Mouse (Mus musculus): ENCODE measurements around the gene Apoc1.

Gene Apoc1

DNA sequence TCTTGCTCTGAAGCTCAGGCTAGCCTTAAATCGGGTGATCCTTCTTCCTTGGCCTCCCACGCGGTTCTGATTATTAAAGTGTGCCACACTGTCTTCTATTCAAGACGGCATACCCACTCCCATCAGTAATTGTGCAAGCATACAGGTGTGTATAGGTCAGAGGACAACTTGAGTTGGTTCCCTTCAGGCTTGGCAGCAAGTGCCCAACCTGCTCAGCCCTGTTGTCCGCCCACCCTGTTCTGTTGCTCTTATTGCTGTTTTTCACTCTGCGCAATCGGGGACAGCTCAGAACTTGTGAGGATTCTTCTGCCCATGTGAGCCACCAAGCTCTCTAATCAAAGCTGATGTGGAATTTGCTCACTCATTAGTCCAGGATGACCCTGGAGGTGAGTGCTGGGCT lies 12.8 kb upstream of the Apoc1 start:
- DNase-seq (ENCODE audit: low read depth, low spot score), result no peak

DNA sequence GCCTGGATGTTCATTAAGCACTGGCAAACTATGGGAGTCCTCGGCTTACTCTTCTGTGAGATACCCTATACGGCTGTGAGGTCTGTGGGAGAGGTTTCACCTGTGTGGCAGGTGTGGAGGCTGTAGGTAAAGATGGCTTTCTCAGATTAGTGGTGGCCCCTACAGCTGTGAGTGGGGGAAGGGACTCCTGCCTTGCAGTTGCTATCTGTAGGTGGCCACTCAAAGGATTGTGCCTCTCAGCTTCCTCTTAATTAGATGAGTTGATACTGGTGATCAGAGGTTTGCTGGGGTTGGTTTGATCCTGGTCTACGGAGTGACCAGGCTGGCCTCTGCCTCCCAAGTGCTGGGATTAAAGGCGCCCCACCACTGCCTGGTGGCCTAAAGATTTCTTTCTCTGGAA lies 12.0 kb upstream of the Apoc1 start:
- DNase-seq (ENCODE audit: low read depth, low spot score), result no peak

DNA sequence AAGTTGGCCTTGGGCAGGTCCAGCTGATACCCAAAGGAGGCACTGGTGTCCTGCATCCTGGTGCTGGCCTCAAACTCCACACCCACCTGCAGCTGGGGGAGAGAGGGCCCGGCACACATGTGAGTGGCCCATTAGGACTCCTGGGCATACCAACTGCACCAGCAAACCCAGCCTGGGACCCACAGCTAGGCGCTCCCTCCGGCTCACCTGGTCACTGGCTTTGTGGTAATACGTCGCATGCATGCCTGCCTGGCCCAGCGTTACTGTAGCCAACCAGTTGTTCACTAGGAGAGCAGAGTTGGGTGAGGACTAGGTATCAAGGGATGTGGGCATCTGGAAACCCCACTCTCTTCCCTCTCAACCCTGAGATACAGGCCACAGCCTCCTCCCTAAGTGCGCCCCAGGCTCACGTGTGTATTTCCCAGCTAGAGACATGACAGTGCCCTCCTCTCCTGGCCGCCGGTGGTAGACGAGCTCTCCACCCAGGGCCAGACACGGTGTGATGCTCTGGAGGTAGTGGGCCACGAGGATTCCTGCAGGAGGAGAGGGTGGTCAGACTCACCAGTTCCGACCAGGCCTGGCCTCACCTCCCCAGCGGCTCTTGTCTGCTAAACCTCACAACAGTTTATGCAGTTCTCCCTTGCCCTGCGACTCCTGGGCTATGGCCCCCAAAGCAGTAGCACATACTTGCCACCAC lies 10.5 kb upstream of the Apoc1 start:
- no peak for DNase-seq (ENCODE audit: low read depth, low spot score)

DNA sequence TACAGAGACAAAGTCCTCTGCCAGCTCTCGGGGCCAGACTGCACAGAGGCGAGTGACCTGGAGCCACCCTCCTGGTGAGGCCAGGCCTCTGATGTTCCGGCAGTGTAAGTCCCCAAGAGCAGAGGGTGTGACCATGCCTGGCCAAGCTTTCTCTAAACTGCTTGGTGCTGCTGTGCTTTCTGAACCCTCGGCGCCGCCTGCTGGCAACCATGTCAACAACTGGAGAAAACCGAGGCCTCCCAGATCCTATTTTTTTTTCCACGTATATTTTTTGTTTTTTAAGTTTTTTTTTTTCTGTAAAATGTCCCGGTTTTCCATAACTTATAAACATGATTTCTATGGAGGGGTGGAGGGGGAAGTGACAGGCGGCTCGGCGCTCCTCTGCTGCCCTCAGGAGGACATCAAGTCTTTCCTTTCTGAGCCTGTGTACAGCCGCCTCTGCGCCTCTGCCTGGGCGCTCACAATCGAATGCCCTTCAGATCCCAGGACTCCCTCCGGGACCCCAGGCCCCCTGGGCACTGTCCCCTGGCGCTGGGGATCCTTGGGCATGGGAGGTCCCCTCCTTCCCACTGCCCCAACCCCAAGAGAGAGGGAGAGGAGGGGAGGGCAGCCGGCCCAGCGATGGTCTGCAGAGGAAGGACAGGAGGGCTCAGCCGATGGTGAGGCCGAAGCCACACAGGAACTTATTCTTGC lies 8.8 kb upstream of the Apoc1 start:
- DNase-seq (ENCODE audit: low read depth, low spot score), result peak; percentile 90

DNA sequence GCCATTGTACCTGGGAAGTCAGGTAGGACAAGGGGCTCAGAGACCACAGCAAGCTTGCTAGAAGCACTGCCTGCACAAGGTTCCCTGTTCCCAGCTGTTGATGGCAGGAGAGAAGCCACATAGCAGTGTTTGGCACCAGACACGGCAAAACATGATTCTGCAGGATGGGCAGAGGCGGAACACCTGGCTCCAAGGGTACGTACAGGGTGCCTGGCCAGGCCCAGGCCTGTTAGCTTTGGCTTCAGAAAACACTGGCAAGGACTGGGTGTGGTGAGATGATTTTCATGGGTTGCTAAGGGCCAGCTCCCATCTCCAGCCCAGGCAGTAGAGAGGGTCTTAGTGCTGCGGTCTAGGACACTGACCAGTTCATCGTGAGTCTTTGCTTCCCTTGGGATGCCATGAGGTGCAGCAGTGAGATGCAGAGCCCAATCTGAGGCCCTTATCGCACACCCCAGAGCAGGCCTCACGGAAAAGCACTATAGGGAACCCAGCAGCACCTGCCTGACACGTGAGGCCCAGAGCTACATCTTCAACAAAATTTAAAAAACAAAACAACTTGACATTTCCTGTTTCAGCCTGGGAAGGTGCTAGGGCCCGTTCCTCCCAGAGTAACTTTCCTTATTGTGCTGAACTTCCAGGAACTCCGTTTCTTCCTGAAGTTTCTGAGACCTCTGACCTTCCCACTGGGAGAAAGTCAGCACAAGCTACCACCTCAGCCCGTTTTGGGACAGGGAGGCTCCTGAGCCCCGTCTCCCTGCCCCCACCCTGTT lies 8.0 kb upstream of the Apoc1 start:
- DNase-seq (ENCODE audit: low read depth, low spot score), result peak; percentile 84

DNA sequence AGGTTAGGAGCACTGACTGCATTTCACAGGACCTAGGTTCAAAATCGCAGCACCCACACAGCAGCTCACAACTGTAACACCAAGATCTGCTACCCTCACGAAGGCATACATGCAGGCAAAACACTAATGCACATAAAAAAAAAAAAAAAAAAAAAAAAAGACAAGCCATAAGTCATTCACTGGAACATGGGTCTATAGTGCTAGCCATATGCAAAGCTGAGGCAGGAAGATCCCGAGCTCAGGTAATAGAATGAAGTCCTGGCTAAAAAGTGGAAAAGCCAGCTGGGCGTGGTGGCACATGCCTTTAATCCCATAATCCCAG lies 7.3 kb upstream of the Apoc1 start:
- DNase-seq (ENCODE audit: low read depth, low spot score), result no peak

DNA sequence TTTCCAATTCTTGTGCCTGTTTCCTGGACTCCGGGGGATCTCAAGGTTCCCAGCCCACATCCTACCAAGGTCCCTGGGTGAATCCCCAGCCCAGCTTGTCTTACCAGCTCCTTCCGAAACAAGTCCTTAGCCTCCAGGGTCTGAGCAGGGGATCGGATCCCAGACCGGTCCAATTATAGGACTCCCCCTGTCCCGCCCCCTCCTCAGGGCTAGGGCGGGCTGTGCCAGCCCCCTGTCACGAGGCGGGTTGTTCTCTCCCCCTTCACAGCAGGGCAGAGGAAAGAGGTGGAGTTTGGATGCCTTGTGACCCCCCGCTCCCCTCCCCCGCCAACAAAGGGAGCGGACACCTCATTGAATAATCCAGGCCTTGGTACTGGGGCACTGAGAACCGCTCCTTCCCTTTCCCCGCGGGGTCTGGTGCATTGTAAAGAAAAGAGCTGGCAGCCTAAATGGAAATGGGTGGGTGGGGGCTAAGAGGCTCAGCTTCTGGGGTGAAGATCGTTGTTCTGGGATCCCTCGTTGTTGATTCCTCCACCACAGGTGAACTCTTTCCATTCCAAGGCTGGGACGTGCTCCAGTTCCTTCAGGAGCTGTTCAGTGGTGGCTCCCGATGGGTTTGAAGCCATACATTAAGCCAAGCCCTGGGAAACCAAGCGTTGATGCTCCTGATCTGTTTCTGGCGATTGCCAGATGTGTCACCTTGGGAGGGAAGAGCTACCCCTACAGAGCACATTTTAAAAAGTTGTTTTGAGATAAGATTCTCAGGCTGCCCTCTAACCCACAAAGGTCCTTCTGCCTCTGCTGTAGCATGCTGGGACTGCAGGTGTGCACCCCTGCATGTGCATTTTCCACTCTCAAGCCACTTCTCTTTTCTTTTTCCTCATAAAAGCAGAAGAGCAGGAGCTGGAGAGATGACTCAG lies 6.7 kb upstream of the Apoc1 start, which contains the start of gene Apoe:
Apoe (minus strand) TSS at position 282 of the 920 bp plus-strand sequence.
- peak; percentile 93 for DNase-seq (ENCODE audit: low read depth, low spot score)

DNA sequence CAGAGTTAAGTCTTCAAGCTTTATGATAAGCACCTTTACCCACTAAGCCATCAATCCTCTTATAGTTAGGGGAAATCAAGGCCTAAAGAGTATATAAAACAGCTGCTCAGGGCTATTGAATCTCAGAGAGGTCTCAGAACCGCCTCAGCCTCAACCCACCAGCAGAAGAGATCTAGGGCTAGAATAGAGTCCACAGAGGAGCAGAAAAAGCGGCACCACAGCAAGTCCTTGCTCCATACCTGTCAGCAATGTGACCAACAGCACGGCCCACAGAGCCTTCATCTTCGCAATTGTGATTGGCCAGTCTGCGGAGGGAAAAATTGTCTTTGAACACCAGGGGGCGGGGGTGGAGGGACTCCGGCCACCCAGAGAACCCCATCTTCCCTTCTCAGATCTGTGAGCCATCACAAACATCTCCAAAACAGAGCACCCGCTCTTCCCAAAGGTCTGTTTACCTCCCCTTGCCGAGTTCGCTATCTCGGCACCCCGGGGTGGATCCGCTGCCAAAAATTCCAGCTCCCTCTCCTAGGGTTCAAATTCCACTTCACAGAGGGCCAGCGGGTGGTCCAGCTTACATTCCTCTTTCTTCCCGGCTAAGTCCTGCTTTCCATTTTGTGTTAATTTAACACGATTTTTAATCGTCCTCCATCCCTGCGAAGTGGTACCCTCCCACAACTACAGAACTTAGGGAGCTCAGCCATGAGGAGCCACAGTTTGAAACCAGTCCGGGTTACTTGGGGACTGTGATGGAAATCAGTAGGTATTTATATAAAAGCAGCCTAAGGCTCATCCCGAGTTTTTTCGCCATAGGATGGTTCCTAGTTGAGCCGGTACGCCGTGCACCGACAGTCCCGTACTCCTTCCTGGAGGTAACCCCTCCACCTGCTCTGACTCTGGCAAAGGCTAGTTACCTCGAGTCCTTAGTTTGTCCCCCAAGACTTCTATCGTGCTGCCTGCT lies 5.8 kb upstream of the Apoc1 start:
- DNase-seq (ENCODE audit: low read depth, low spot score), result peak; percentile 81

DNA sequence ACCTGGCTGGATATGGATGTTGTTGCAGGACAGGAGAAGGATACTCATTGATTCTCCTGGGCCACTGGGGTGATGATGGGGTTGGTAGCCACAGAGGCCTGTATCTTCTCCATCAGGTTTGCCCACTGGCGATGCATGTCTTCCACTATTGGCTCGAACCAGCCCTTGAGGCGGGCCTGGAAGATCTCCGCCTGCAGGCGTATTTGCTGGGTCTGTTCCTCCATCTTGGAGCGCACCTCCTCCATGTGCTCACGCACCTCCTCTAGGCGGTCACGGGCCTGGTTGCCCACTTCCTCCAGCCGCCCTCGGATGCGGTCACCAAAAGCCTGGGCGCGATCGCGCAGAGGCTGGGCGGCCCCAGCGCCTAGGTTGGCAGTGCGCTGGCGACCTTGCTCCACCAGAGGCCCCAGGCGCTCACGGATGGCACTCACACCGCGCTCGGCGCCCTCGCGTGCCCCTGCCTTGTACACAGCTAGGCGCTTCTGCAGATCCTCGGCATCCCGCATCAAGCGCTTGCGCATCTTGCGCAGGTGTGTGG lies 3.9 kb upstream of the Apoc1 start:
- DNase-seq (ENCODE audit: low read depth, low spot score), result peak; percentile 80

DNA sequence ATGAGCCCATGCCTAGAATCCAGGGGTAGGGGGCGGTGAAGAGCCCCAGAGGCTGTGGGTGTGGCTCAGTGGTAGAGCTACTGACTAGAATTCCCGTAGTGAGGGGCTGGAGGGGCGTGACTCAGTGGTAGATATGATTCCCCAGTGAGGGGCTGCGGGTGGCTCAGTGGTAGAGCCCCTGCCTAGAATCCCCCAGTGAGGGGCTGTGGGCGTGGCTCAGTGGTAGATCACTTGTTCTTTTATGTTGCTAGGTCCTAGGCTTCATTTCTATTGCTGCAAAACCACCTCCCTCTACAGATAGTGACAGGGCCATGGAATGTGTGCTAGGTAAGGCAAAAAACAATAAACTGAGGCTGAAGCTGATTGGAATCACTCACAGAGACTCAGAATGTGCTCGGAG lies 3.4 kb upstream of the Apoc1 start:
- DNase-seq (ENCODE audit: low read depth, low spot score), result peak; percentile 67

DNA sequence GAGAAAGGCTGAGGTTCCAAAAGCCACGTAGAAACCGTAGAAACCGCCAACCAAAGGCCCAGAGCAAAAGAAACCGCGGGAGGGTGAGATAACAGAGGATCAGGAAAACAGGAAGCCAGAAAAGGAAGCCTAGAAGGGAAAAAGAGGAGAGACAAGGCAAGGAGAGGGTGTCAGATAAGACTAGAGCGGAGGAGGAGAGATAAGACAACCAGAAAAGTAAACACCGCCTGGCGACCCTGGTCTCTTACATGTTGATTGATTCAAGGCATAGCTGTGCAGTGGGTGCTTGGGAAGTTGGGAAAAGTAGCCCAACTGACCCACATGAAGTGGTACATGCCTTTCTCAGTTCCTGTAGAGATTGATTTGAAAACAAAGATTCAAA lies 2.7 kb upstream of the Apoc1 start:
- no peak for DNase-seq (ENCODE audit: low read depth, low spot score)

DNA sequence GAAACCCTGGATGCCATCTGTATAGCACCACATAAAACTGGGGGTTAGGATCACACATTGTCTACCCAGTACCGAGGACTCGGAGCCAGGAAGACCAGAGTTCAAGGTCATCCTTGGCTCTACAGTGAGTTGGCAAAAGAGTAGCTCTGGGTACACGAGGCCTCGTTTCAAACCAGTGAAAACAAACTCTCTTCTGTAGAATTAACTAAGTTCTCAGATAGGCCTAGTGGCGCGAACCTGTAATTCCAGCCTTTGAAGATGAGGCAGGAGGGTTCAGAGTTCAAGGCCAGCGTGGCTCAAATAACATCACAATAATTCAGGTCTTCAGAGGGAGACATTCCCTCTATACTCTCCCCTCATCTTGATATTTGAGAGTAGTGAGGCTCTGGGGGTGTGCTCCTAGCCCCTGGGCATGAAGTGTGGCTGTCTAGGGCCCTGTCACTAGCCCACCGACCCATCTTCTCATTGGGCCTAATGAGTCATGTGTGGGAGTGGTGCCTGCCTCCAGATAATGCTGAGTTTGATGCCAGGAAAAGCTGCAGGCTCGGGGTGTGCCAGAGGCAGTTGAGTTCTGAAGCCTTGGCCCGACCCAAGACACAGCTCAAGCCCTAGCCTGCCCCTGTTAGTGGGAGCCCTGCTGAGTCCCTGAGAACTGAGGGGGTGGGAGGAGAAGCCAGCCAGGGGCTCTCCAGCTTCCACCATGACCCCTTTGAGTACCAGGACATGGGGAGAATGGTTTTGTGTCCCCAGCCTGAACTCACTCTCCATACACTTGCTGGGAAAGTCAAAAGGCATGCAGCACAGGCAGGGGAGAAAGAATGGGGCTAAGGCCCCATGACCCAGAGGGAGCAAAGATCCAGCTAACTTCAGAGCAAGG lies 2.1 kb upstream of the Apoc1 start:
- no peak for DNase-seq (ENCODE audit: low read depth, low spot score)

DNA sequence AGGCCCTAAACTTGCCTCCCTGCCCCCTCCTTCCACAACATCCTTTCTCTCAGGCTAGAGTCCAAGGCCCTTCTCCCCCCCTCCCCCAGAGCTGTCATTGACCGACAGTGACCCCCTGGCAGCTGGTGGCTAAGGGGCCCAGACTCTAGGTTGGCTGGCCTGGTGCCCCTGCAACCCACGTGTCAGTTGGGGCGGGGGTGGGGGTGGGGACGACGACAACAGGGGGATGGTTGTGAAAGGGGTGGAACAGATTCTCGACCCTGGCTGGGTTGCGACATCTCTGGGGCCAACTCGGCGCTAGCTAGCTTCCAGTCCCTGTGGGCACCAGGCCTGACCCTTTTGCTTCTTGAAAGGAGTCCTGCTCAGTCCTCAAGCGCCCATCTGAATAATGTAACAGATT lies 961 bp upstream of the Apoc1 start:
- no peak for DNase-seq (ENCODE audit: low read depth, low spot score)

DNA sequence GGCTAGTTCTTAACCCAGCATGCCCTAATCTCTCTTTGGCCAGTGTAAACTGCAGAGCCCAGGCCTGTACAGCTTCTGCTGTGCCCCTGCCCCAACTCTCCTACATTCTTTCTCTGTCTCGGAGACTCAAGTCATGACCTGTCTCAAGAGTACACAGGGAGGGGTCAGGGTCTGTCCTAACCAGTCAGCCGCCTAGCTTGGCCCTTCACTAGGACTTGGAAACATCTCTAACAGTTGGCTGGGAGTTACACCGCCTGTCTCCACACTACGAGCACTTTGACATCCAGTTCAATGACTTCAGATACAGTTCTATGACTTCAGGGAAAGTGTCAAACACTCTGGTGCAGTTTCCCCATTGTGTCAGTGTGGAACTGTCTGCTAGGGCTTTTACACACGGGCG lies 1.0 kb downstream of the Apoc1 start:
- DNase-seq (ENCODE audit: low read depth, low spot score), result peak; percentile 71

DNA sequence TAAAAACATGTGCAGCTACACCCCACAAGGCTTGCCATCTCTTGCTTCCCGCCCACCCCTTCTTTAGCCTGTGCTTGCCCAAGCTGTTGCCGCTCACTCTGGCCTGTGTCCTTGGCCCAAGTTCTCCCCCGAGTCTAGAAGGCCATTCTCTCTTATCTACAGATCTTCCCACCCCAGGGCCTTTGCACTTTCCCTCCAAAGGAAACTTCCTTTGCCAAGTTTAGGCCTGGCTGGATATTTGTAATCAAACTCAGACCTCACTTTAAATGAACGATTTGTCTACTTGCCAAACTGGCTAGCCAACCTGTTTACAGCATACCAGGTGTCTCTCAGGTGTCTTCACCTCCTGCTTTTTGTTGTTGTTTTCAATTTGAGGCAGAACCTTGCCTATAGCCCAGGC lies 1.6 kb downstream of the Apoc1 start:
- no peak for DNase-seq (ENCODE audit: low read depth, low spot score)

DNA sequence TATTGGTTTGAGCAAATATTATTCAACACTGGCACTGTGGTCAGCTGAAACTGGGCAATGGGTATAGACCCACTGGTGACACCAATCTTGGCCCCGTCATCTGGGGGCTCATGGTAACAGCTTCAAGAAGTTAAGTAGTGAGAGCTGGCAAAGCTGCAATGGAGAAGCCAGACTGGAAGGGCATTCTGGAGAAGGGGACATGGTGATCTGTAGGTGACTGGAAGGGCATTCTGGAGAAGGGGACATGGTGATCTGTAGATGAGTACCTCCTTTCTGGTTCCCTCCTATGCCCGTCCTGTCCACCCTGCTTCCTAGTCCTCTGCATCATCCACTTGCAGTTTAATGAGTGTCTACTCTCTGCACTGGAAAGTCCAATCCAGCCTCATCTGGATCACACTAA lies 3.8 kb downstream of the Apoc1 start:
- DNase-seq (ENCODE audit: low read depth, low spot score), result no peak

DNA sequence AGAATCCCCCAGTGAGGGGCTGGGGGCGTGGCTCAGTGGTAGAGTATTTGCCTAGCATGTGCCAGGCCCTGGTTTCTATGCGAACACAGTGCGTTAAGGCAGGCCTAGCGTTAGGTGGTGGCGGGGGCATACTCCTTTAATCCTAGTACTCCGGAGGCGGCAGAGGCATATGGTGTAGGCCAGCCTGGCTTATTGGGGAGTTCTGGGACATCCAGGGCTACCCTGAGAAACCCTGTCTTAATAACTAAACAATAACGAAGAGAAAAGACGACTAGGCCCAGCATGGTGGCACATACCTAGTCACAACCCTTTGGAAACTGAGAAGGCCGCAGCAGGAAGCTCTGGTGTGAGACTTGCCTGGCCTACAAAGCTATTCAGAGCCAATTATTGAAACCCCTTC lies 4.4 kb downstream of the Apoc1 start:
- no peak for DNase-seq (ENCODE audit: low read depth, low spot score)

DNA sequence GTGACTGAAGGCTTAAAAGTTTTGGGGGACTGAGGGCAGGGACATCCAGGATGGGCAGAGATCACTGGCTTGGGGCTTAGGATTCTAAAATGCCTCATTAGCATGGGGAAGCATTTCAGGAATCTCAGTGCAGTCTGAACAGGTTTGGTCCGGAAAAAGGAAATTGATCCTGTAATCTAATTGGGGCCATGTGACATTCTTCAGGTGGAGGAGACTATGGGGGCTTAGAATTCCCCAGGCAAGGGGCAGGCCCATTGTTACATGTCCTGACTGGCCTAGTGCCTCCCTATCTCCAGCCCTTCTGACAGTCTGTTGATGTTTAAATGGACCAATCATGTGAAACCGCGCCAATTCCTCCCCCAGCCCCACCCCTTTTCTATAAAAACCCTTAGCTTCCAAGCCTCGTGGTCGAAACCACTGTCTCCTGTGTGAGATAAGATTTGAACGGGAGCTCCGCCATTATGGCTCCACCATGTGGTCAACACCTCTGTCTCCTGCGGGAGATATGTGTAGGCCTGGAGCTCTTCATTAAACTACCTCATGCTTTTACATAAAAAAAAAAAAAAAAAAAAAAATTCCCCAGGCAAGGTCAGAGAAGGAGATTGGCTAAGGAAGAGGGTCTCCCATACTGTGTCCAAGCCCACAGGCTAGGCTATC lies 5.4 kb downstream of the Apoc1 start:
- peak; percentile 92 for DNase-seq (ENCODE audit: low read depth, low spot score)

DNA sequence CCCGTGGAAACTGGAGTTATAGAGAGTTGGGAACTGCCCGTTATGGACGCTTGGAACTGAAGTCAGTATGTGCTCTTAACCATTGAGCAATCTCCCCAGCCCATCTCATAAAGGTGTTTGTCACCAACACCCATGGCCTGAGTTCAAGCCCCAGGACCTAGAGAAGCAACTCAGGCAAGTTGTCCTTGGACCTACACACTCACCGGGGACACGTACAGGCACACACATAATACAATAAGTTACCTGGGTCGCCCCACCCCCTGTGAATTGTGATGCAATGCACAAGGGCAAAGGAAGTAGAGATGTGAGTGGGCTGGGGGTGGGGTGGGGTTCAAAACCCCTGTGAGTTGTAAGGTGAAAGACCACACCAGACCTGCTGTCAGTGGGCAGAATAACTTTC lies 5.9 kb downstream of the Apoc1 start:
- DNase-seq (ENCODE audit: low read depth, low spot score), result no peak

Measured in R1 (cell line).